Mouse (Mus musculus): ENCODE data around the gene Slamf9. TPM values are rescaled to one million over a fixed set of nuclear protein-coding genes. Genes with fewer than 3 reads are reported as not detected.

Gene Slamf9
- polyA plus RNA-seq, 1 experiment, result 18.2 TPM

- no peak for DNase-seq (ENCODE audit: low read depth)
These were observed 13.6 kb upstream of the Slamf9 start for GRCm38 (mm10) chr1:172461602-172462001.

- no peak for DNase-seq (ENCODE audit: low read depth)
These were observed 12.6 kb upstream of the Slamf9 start for GRCm38 (mm10) chr1:172462534-172462933.

GRCm38 (mm10) chr1:172463387-172464333 is 11.5 kb upstream of the Slamf9 start:
- DNase-seq (ENCODE audit: low read depth), result no peak

DNA sequence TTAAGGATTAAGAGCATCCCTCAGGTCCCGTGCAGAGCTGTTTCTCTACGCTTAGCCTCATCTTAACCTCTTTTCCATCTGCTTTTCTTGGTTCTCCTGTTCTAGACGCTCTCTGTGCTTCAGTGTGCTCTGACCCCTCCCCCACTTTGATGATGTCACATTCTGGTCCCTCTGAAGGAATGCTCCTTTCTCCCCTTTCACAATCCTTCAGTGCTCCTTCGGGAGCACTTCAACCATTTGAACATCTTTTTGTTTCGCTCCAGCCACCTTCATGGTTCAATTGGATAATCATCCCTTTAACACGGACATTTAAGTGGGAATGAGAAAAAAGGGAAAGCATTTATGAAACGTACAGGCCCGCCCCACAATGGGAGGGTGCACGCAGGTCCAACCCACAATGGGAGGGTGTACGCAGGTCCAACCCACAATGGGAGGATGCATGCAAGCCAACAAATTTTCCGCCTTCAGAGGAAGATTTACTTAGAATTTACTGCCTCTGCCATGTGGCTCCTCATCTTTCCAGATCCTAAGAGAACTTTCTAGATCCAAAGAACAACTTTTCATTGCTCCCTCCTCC is 6.8 kb upstream of the Slamf9 start:
- no peak for DNase-seq (ENCODE audit: low read depth)

DNA sequence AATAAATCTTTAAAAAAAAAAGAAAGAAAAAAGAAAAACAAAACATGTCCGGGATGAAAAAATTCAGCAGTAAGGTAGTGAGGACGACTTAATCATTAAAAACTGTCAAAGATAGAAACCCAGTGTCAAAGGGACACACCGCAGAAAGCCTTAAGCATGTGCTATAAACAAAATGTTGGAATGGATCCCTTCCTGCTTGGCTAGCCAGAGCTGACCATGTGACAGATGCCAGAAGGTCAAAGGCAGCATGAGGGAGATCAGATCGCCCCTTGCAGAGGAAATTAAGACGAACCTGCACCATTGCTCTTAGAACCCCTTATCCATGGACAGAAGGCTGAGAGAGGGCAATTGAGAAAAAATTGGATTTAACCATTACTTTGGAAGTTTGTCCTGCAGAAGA is 5.8 kb upstream of the Slamf9 start:
- no peak for DNase-seq (ENCODE audit: low read depth)

- DNase-seq (ENCODE audit: low read depth), result no peak
These were observed 5.2 kb upstream of the Slamf9 start for GRCm38 (mm10) chr1:172469810-172470448.

- no peak for DNase-seq (ENCODE audit: low read depth)
These were observed 2.2 kb upstream of the Slamf9 start for GRCm38 (mm10) chr1:172472909-172473308.

GRCm38 (mm10) chr1:172474196-172474595 is 962 bp upstream of the Slamf9 start:
- DNase-seq (ENCODE audit: low read depth), result no peak

GRCm38 (mm10) chr1:172478020-172478419 is 2.9 kb downstream of the Slamf9 start:
- no peak for DNase-seq (ENCODE audit: low read depth)

- peak; percentile 92 for DNase-seq (ENCODE audit: low read depth)
These were observed 5.2 kb downstream of the Slamf9 start for GRCm38 (mm10) chr1:172480376-172480775.

- DNase-seq (ENCODE audit: low read depth), result no peak
These were observed 6.0 kb downstream of the Slamf9 start for GRCm38 (mm10) chr1:172481111-172481510.

DNA sequence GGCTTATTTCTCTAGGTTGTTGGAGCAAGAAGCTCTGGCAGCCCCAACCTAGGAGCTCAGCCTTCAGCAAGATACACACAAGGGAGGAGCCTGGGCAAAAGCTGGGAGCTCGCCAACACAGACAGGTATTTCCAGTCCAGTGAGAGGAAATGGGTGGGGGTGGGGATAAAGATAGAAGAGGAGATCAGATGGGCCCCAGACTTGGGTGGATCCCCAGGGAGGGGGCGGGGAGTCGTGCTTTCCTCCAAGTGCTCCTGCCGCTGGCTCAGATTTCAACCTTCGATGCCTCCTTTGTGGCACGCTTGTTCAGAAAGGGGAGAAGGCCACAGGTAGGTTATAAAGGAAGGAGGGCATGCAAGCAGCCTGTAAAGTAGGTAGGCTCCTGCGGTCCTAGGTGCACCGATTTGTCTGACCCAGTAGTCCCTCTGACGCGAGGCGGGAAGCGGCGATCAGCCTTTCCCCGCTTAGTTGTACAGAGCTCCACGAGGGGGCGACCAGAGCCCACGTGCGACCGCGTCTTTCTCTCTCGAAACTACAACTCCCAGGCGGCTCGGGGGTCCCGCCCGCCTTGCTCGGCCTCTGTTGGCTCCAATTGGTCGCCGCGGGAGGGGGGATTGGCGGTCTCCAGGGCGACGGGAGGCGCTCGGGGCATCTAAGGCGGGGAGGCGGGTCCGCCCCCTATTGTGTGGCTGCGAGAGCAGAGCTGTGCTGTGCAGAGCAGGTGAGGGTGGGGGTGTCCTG is 6.6 kb downstream of the Slamf9 start, which contains the start of gene Igsf9:
Igsf9 (plus strand) TSS at position 249 of the 741 bp plus-strand sequence.
- DNase-seq (ENCODE audit: low read depth), result peak; percentile 89

DNA sequence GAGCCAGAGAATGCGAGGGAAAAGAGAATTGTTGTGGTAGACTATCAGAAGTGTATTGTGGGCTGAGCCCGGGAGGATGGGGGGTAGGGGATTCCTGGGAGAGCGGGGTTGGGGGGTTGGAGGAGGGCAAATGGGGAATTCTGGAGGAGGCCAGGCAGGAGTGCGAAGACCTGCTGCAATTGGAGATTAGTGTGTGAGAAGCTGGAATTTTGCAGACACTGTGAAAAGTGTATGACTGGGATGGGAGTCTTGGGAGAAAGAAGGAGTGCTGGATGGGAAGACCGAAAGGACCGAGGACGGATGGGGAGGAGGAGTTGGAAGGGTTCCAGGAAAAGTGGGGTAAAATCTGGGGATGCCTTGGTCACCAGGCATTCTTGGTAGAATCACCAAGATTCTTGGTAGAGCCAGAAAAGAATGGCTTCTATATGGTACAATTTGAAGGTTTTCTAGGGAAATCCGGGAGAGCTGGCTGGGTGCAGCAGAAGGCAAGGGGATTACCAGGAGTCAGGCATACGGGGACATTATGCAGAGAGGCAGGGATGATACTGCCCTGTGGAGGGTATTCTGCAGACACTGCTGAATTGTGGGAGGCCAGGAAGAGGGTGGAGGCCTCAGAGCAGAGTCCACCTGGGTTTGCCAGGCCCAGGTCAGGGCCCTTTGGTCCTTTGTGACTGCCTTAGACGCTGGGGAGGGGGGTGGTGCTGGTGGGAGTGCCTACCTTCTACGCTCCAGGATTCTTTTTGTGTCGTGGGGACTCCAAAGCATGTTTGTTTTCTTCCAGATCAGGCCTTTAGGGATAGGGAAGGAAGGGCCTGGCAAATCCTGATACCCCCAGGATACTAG is 7.6 kb downstream of the Slamf9 start:
- DNase-seq (ENCODE audit: low read depth), result no peak

DNA sequence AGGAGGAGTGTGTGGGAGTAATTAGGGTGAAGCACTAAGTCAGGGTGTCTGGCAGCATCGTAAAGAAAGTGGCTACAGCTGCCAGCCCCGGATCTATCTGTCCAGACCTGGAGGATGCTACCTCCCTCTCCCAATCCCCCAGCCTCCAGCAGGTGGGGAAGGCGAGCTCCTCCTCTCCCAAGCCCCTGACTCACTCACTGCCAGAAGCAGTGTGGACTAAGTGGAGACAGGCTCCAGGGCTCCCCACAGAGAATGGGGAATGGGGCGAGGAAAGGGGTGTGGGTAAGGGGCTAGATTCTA is 8.2 kb downstream of the Slamf9 start:
- DNase-seq (ENCODE audit: low read depth), result no peak

- DNase-seq (ENCODE audit: low read depth), result no peak
These were observed 9.1 kb downstream of the Slamf9 start for GRCm38 (mm10) chr1:172484236-172484635.

DNA sequence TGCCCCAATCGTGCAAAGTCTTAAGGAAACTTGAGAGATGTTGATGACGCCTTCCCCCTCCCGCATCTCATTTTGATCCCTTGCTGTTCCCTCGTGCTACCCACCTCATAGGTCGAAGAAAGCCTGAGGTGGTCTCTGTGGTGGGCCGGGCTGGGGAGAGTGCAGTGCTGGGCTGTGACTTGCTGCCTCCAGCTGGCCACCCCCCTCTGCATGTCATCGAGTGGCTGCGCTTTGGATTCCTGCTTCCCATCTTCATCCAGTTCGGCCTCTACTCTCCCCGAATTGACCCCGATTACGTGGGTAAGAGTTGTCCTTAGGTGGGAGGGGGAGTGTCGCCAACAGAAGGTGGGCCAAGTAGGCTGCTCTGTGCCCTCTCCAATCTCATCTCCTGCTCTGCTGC is 9.5 kb downstream of the Slamf9 start:
- DNase-seq (ENCODE audit: low read depth), result no peak

DNA sequence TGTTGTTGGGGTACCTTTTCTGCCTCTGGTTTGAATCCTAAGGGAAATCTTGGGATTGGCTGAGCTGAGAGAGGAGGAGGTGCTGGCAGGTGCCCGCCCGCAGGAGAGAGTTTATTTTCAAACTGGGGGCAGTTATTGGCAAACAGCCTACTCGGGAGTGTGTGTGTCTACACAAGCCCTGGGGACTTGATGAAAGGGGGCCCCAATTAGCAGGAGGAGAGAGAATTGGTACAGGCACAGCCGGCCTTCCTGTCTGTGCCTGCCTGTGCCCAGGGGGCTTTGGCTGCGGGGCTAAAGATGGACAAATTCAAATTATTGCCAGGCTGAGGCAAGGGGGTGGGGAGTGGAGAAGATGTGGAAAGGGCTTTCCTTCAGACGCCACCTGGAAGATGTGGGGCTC is 10.7 kb downstream of the Slamf9 start:
- DNase-seq (ENCODE audit: low read depth), result no peak

DNA sequence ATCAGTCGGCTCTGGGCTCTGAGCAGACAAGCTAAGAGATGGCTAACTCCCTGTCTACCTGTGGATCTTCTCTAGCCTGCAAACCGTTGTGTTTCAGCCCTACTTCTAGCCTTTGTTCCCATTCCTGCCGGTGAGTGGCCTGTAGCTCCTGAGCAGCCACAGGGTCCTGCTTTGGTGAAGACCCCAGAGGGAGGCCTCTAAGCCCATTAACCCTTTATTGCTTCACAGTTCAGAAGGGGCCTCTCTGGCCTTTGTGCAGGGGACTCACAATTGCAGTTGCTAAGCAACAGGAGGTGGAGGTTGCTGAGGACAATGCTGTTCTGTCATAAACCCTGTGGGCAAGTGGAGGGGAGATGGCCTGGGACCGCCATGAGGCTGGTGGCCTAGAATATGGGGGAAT is 11.1 kb downstream of the Slamf9 start:
- no peak for DNase-seq (ENCODE audit: low read depth)

DNA sequence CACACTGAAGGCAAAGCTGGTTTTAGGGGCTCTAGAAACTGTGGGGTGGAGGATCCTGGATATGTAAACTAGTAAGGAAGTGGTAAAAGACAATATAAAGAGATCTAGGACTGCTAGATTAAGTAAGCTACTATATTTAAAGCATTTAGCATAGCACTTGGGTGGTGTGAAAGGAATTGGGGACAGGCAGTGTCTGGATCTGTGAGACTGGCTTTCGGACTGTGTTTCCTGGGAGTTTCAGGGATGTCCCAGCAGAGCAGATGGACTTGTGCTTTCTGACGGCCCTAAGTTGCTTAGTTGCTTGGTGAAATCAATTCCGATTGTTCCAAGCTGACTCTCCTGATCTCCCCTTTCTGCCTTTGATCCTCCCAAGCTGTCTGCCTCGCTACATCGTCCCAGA is 11.5 kb downstream of the Slamf9 start:
- no peak for DNase-seq (ENCODE audit: low read depth)

DNA sequence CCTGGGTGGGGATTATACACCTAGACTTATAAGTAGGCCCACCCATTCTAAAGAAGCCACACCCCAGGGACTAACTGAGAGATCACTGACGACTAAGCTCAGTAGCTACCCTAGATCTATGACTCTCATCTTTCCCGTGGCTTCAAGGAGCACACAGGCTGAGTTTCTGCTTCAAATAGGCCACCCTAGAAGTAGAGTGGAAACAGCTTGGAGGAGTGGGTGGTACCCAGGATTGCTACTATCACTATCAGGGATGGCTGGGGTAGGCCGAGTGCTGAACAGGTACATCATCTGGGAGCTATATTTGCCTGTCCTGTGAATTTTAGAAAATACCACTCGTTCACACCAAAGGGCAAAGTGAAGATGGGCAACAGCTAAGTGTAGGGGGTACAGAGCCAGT is 12.7 kb downstream of the Slamf9 start:
- DNase-seq (ENCODE audit: low read depth), result no peak

GRCm38 (mm10) chr1:172488831-172489230 is 13.7 kb downstream of the Slamf9 start:
- no peak for DNase-seq (ENCODE audit: low read depth)

All from gonadal fat pad, adult 2 months (tissue).